Mouse (Mus musculus): ENCODE results near the gene Ano4. TPM values are rescaled to one million over a fixed set of nuclear protein-coding genes. Genes with fewer than 3 reads are reported as not detected.

Gene Ano4
- polyA plus RNA-seq, 1 experiment: 0.31 TPM

DNA sequence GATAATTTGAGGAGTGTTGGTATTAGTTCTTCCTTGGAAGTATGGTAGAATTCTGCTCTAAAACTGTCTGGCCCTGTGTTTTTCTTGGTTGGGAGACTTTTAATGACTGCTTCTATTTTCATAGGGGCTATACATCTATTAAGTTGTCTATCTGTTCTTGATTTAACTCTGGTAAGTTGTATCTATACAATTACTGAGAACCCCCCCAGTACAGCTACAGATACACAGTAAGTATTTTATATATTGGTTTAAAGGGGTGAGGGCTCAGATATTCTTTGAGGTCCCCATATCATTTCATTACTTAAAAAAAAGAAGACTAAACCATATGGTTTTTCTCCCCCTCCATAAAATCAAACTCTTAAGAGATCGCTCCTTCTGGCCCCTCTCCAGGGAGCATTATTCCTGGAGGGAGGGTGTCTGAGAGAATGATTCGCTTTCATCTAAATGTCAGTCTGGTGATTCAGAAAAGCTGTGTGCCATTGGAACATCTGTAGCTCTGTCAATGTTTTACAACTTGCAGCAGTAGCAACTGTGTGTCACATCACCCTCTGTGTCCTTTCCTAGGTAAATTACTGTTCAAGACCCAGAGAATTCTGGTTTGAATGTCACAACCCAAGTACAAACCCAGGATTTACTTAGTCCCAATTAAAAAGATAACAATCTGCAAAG, 189.6 kb downstream of the Ano4 start:
- TF ChIP-seq CTCF (IDR thresholded peaks at IDR 0.05; ENCODE audit: control insufficient read depth, insufficient read depth, insufficient replicate concordance, low read depth, low read length): no peak
- no peak for TF ChIP-seq POLR2A (IDR thresholded peaks at IDR 0.05; ENCODE audit: control insufficient read depth, low read depth, low read length)
- no peaks in the 10 kb centered on the region for H3K36me3 ChIP-seq (ENCODE audit: control insufficient read depth, insufficient read depth, low read length)

GRCm38 (mm10) chr10:89149166-89149565, 195.4 kb downstream of the Ano4 start:
- TF ChIP-seq CTCF (IDR thresholded peaks at IDR 0.05; ENCODE audit: control insufficient read depth, insufficient read depth, insufficient replicate concordance, low read depth, low read length): no peak
- no peak for TF ChIP-seq POLR2A (IDR thresholded peaks at IDR 0.05; ENCODE audit: control insufficient read depth, low read depth, low read length)
- H3K4me1 ChIP-seq (ENCODE audit: control insufficient read depth, insufficient read depth, low read length): no peaks in the 10 kb centered on the region
- H3K4me3 ChIP-seq (ENCODE audit: control insufficient read depth, low read depth, low read length): no peak overlapping the region
- H3K27ac ChIP-seq (ENCODE audit: control insufficient read depth, insufficient read depth, low read depth, low read length): no peak overlapping the region
- no peaks in the 10 kb centered on the region for H3K27me3 ChIP-seq (ENCODE audit: control insufficient read depth, insufficient read depth, low read length)
- no peaks in the 10 kb centered on the region for H3K36me3 ChIP-seq (ENCODE audit: control insufficient read depth, insufficient read depth, low read length)

More for the DNA sequence above, 189.6 kb downstream of the Ano4 start:
- Histone ChIP-seq H3K4me1 (ENCODE audit: control insufficient read depth, insufficient read depth, low read length) (no peaks in the 10 kb centered on the region), H3K4me3 (ENCODE audit: control insufficient read depth, low read depth, low read length) (no peak overlapping the region), H3K27me3 (ENCODE audit: control insufficient read depth, insufficient read depth, low read length) (no peaks in the 10 kb centered on the region), H3K27ac (ENCODE audit: control insufficient read depth, insufficient read depth, low read depth, low read length) (no peak overlapping the region)

DNA sequence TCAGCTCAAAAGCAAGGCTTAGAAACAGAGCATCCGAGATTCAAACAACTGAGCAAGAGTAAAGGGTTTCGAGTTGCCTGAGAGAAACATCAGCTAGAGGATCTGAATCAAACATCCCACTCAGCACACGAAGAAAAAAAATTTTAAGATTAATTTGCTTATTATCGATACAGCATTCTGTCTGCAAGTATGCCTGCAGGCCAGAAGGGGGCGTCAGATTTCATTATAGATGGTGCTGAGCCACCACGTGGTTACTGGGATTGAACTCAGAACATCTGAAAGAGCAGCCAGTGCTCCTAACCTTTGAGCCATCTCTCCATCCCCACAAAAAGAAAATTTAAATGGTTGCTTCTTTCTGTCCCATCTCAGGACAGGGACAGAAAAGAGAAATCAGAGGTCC, 223.2 kb downstream of the Ano4 start:
- no peaks in the 10 kb centered on the region for H3K27me3 ChIP-seq (ENCODE audit: control insufficient read depth, insufficient read depth, low read length)
- H3K36me3 ChIP-seq (ENCODE audit: control insufficient read depth, insufficient read depth, low read length): no peaks in the 10 kb centered on the region
- TF ChIP-seq CTCF (IDR thresholded peaks at IDR 0.05; ENCODE audit: control insufficient read depth, insufficient read depth, insufficient replicate concordance, low read depth, low read length) (no peak), POLR2A (IDR thresholded peaks at IDR 0.05; ENCODE audit: control insufficient read depth, low read depth, low read length) (no peak)
- H3K4me1 ChIP-seq (ENCODE audit: control insufficient read depth, insufficient read depth, low read length): no peaks in the 10 kb centered on the region
- H3K4me3 ChIP-seq (ENCODE audit: control insufficient read depth, low read depth, low read length): no peak overlapping the region
- H3K27ac ChIP-seq (ENCODE audit: control insufficient read depth, insufficient read depth, low read depth, low read length): no peak overlapping the region

DNA sequence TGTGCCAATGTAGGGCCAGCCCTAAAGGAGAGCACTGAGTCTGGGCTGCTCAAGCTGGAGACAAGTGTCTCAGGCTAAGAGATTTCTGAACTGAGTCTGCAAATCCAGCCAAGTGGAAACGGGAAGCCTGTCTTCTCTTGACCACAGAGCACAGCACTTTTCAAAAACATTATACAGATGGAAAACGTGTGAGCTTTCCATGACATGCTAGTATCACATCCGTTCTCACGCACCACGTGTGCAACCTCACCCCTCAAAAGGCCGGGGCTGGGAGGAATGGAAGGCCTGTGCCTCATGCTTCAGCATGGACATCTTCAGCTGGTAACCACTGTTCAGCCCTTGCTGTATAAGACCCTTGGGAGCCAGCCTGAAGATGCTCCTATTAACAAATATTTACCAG, 230.2 kb downstream of the Ano4 start:
- TF ChIP-seq CTCF (IDR thresholded peaks at IDR 0.05; ENCODE audit: control insufficient read depth, insufficient read depth, insufficient replicate concordance, low read depth, low read length) (no peak), POLR2A (IDR thresholded peaks at IDR 0.05; ENCODE audit: control insufficient read depth, low read depth, low read length) (no peak)
- Histone ChIP-seq H3K27me3 (ENCODE audit: control insufficient read depth, insufficient read depth, low read length) (no peaks in the 10 kb centered on the region), H3K4me3 (ENCODE audit: control insufficient read depth, low read depth, low read length) (no peak overlapping the region), H3K27ac (ENCODE audit: control insufficient read depth, insufficient read depth, low read depth, low read length) (no peak overlapping the region), H3K4me1 (ENCODE audit: control insufficient read depth, insufficient read depth, low read length) (no peaks in the 10 kb centered on the region), H3K36me3 (ENCODE audit: control insufficient read depth, insufficient read depth, low read length) (no peaks in the 10 kb centered on the region)

DNA sequence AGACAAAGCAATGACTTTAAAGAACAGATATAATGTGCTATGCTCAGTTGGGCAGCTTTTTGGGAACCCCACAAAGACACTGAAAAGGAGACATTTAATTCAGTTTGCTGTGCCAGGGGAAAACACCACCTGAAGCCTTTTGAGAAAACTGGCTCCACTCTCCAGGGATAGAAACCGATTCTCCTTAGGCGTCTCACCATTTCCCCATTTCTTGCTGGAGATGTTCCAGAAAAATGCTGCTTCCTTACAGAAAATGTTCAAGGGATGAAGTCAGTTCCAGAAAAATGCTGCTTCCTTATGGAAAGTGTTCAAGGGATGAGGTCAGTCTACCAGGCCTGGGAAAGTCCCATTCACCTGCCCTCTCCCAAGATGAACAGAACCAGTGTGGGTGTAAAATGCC, 233.1 kb downstream of the Ano4 start:
- no peak for TF ChIP-seq CTCF (IDR thresholded peaks at IDR 0.05; ENCODE audit: control insufficient read depth, insufficient read depth, insufficient replicate concordance, low read depth, low read length)
- no peak for TF ChIP-seq POLR2A (IDR thresholded peaks at IDR 0.05; ENCODE audit: control insufficient read depth, low read depth, low read length)
- no peak overlapping the region for H3K4me3 ChIP-seq (ENCODE audit: control insufficient read depth, low read depth, low read length)
- H3K36me3 ChIP-seq (ENCODE audit: control insufficient read depth, insufficient read depth, low read length): no peaks in the 10 kb centered on the region
- H3K27ac ChIP-seq (ENCODE audit: control insufficient read depth, insufficient read depth, low read depth, low read length): no peak overlapping the region
- H3K27me3 ChIP-seq (ENCODE audit: control insufficient read depth, insufficient read depth, low read length): no peaks in the 10 kb centered on the region
- no peaks in the 10 kb centered on the region for H3K4me1 ChIP-seq (ENCODE audit: control insufficient read depth, insufficient read depth, low read length)

DNA sequence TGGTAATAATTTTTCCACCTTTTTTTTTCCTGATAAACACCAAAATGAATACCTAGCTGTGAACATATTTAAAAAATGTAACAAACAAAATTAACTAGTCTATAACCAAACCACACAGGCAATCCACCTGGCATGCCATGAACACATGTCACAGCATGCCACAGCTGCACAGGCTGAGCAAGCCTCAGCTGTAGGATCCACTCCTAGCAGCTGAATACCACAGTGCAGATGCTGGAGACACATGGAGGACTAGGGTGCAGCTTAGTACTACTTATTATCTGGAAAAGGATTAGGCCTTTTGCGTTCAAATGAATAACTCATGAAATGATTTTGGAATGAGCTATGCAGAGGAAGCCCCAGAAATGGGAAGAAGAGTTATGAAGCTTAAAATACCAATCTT, 233.6 kb downstream of the Ano4 start:
- no peak overlapping the region for H3K4me3 ChIP-seq (ENCODE audit: control insufficient read depth, low read depth, low read length)
- no peaks in the 10 kb centered on the region for H3K27me3 ChIP-seq (ENCODE audit: control insufficient read depth, insufficient read depth, low read length)
- no peaks in the 10 kb centered on the region for H3K36me3 ChIP-seq (ENCODE audit: control insufficient read depth, insufficient read depth, low read length)
- no peaks in the 10 kb centered on the region for H3K4me1 ChIP-seq (ENCODE audit: control insufficient read depth, insufficient read depth, low read length)
- TF ChIP-seq CTCF (IDR thresholded peaks at IDR 0.05; ENCODE audit: control insufficient read depth, insufficient read depth, insufficient replicate concordance, low read depth, low read length) (no peak), POLR2A (IDR thresholded peaks at IDR 0.05; ENCODE audit: control insufficient read depth, low read depth, low read length) (no peak)
- no peak overlapping the region for H3K27ac ChIP-seq (ENCODE audit: control insufficient read depth, insufficient read depth, low read depth, low read length)

- Histone ChIP-seq H3K27me3 (ENCODE audit: control insufficient read depth, insufficient read depth, low read length) (no peaks in the 10 kb centered on the region), H3K4me1 (ENCODE audit: control insufficient read depth, insufficient read depth, low read length) (no peaks in the 10 kb centered on the region), H3K27ac (ENCODE audit: control insufficient read depth, insufficient read depth, low read depth, low read length) (no peak overlapping the region), H3K4me3 (ENCODE audit: control insufficient read depth, low read depth, low read length) (no peak overlapping the region), H3K36me3 (ENCODE audit: control insufficient read depth, insufficient read depth, low read length) (no peaks in the 10 kb centered on the region)
- TF ChIP-seq CTCF (IDR thresholded peaks at IDR 0.05; ENCODE audit: control insufficient read depth, insufficient read depth, insufficient replicate concordance, low read depth, low read length) (no peak), POLR2A (IDR thresholded peaks at IDR 0.05; ENCODE audit: control insufficient read depth, low read depth, low read length) (no peak)
Measured at GRCm38 (mm10) chr10:89103594-89103993, 241.0 kb downstream of the Ano4 start.

Measured in testis, adult 2 months (tissue).